Mouse (Mus musculus): ENCODE measurements around the gene 1700069L16Rik.

1700069L16Rik gene

GRCm38 (mm10) chr5:113732182-113732581, 7.6 kb upstream of the 1700069L16Rik start:
- peak; percentile 31 for DNase-seq

- DNase-seq, result no peak
These were observed 6.6 kb upstream of the 1700069L16Rik start for GRCm38 (mm10) chr5:113731174-113731573.

GRCm38 (mm10) chr5:113730641-113731121, 6.1 kb upstream of the 1700069L16Rik start:
- DNase-seq, result no peak

GRCm38 (mm10) chr5:113728691-113729090, 4.1 kb upstream of the 1700069L16Rik start:
- DNase-seq, result no peak

GRCm38 (mm10) chr5:113728011-113728410, 3.4 kb upstream of the 1700069L16Rik start:
- no peak for DNase-seq

GRCm38 (mm10) chr5:113727238-113727637, 2.7 kb upstream of the 1700069L16Rik start:
- DNase-seq, result no peak

GRCm38 (mm10) chr5:113726618-113727017, 2.0 kb upstream of the 1700069L16Rik start:
- DNase-seq, result no peak

- DNase-seq, result no peak
These were observed 845 bp upstream of the 1700069L16Rik start for GRCm38 (mm10) chr5:113725417-113725816.

GRCm38 (mm10) chr5:113723567-113724237, 870 bp downstream of the 1700069L16Rik start:
- DNase-seq, result no peak

GRCm38 (mm10) chr5:113722224-113723013, 2.2 kb downstream of the 1700069L16Rik start:
- DNase-seq, result no peak

GRCm38 (mm10) chr5:113719221-113719661, 5.3 kb downstream of the 1700069L16Rik start:
- no peak for DNase-seq

GRCm38 (mm10) chr5:113716581-113717388, 7.8 kb downstream of the 1700069L16Rik start:
- DNase-seq, result no peak

GRCm38 (mm10) chr5:113712861-113713260, 11.7 kb downstream of the 1700069L16Rik start:
- no peak for DNase-seq

GRCm38 (mm10) chr5:113703803-113704585, 20.6 kb downstream of the 1700069L16Rik start:
- no peak for DNase-seq

- no peak for DNase-seq
These were observed 24.1 kb downstream of the 1700069L16Rik start for GRCm38 (mm10) chr5:113700388-113701023.

- no peak for DNase-seq
These were observed 30.2 kb downstream of the 1700069L16Rik start for GRCm38 (mm10) chr5:113694415-113694814.

- no peak for DNase-seq
These were observed 30.6 kb downstream of the 1700069L16Rik start for GRCm38 (mm10) chr5:113694000-113694399.

GRCm38 (mm10) chr5:113693196-113693755, 31.3 kb downstream of the 1700069L16Rik start:
- no peak for DNase-seq

GRCm38 (mm10) chr5:113690866-113691265, 33.7 kb downstream of the 1700069L16Rik start:
- DNase-seq, result no peak

- no peak for DNase-seq
These were observed 34.5 kb downstream of the 1700069L16Rik start for GRCm38 (mm10) chr5:113690069-113690548.

GRCm38 (mm10) chr5:113687514-113687913, 37.1 kb downstream of the 1700069L16Rik start:
- no peak for DNase-seq
